Mouse (Mus musculus): ENCODE measurements around the gene Usp3.

DNA sequence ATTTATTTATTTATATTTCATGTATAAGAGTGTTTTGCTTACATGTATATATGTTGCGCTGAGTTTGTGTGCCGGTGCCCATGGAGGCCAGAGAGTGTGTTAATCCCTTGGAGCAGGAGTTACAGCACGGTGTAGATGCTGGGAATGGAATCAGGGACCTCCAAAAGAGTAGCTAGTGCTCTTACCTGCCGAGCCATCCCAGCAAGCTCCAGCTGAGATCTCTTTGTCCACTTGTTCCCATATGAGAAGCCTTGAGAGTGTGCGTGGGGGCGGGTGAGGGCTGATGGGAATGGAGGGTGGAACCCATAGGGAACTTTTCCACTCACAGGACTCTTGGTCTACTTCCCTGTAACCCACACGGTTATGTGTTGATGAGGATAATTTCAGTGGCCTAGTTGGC lies 21.6 kb upstream of the Usp3 start:
- TF ChIP-seq POLR2A (IDR thresholded peaks at IDR 0.05; ENCODE audit: low read depth, low read length): no peak
- no peak for TF ChIP-seq CTCF (IDR thresholded peaks at IDR 0.05; ENCODE audit: extremely low read depth, insufficient read depth, insufficient read length, insufficient replicate concordance)

Data from spleen, adult 2 months (tissue).